Mouse (Mus musculus): ENCODE measurements around the gene Nfkb1. TPM values are rescaled to one million over a fixed set of nuclear protein-coding genes. Genes with fewer than 3 reads are reported as not detected.

The Nfkb1 gene
- total and polyA plus RNA-seq, 3 experiments = 271 to 369 (median 346) TPM

GRCm38 (mm10) chr3:135729575-135729974, 38.2 kb upstream of the Nfkb1 start:
- DNase-seq (ENCODE audit: extremely low read depth) = no peak
- Histone ChIP-seq H3K4me3 (replicated peaks in 1 of 3; ENCODE audit: low read depth in 2 of 3, low read length in 2 of 3, poor library complexity in 1 of 3) (no peak overlapping the region), H3K36me3 (replicated peaks in 1 of 2; ENCODE audit: control insufficient read depth in 1 of 2, insufficient read depth in 1 of 2, low read length in 1 of 2) (no peaks in the 10 kb centered on the region), H3K4me2 (ENCODE audit: insufficient read depth, low read depth, poor library complexity, severe bottlenecking) (no peak overlapping the region), H3K27me3 (replicated peaks) (no peaks in the 10 kb centered on the region), H3K27ac (ENCODE audit: insufficient read depth, low read depth) (no peak overlapping the region), H3K9ac (ENCODE audit: insufficient read depth, low read depth) (no peak overlapping the region), H3K79me2 (replicated peaks; ENCODE audit: control insufficient read depth, extremely low read depth, insufficient read depth, poor library complexity, severe bottlenecking) (no peaks in the 10 kb centered on the region), H3K4me1 (ENCODE audit: control insufficient read depth in 1 of 2, insufficient read depth in 2 of 2) (peaks cover 6 to 12% of the 10 kb centered on the region in 2 experiments), H3K9me3 (replicated peaks; ENCODE audit: low read length) (no peaks in the 10 kb centered on the region)
- dilution Hi-C loops (cut with MboI; ENCODE audit: extremely low pct_ligation_motif_present, extremely low pct_unique_long_range_greater_than_20kb, low sequenced_read_pairs) = no loop called here
- in situ Hi-C loops (cut with MboI; ENCODE audit: low pct_ligation_motif_present, low pct_unique_long_range_greater_than_20kb, low sequenced_read_pairs) = loop anchor here (5.0 to 10.0 kb wide), 4 partner anchors 97 to 432 kb away; no protein-coding TSS in a partner anchor
- no peak for TF ChIP-seq MAFK (IDR thresholded peaks at IDR 0.05; ENCODE audit: insufficient replicate concordance, low read length)
- no peak for TF ChIP-seq E2F4 (IDR thresholded peaks at IDR 0.05; ENCODE audit: insufficient replicate concordance, low read depth, low read length)
- TF ChIP-seq USF1 (IDR thresholded peaks at IDR 0.05; ENCODE audit: low read depth, low read length) = no peak
- no peak for TF ChIP-seq NELFE (IDR thresholded peaks at IDR 0.05; ENCODE audit: low read depth, low read length)
- TF ChIP-seq NRF1 (IDR thresholded peaks at IDR 0.05; ENCODE audit: low read depth, low read length) = no peak
- no peak for TF ChIP-seq EP300 (IDR thresholded peaks at IDR 0.05; ENCODE audit: low read length)
- no peak for TF ChIP-seq ELF1 (IDR thresholded peaks at IDR 0.05; ENCODE audit: low read depth, low read length)
- no peak for TF ChIP-seq POLR2AphosphoS2 (IDR thresholded peaks at IDR 0.05; ENCODE audit: low read depth, low read length)
- TF ChIP-seq CTCF (conservative IDR thresholded peaks at IDR 0.05 in 1 of 2, IDR thresholded peaks at IDR 0.05 in 1 of 2; ENCODE audit: low read depth in 2 of 2, low read length in 2 of 2) = no peak
- no peak for TF ChIP-seq MYC (IDR thresholded peaks at IDR 0.05; ENCODE audit: low read depth, low read length)
- TF ChIP-seq HCFC1 (IDR thresholded peaks at IDR 0.05; ENCODE audit: low read depth, low read length) = no peak
- no peak for TF ChIP-seq CHD2 (IDR thresholded peaks at IDR 0.05; ENCODE audit: low read length)
- no peak for TF ChIP-seq MAZ (IDR thresholded peaks at IDR 0.05; ENCODE audit: low read depth, low read length)
- TF ChIP-seq CHD1 (IDR thresholded peaks at IDR 0.05; ENCODE audit: low read depth, low read length) = no peak
- no peak for TF ChIP-seq USF2 (conservative IDR thresholded peaks at IDR 0.05; ENCODE audit: low read depth, low read length)
- no peak for TF ChIP-seq JUN (IDR thresholded peaks at IDR 0.05; ENCODE audit: insufficient read depth, low read depth, low read length)
- TF ChIP-seq MEF2A (IDR thresholded peaks at IDR 0.05; ENCODE audit: borderline replicate concordance, low read depth, low read length) = no peak
- TF ChIP-seq BHLHE40 (IDR thresholded peaks at IDR 0.05; ENCODE audit: low read depth, low read length) = no peak
- no peak for TF ChIP-seq MAX (IDR thresholded peaks at IDR 0.05; ENCODE audit: low read length)

- no peak overlapping the region for H3K27ac ChIP-seq (ENCODE audit: insufficient read depth, low read depth)
- dilution Hi-C loops (cut with MboI; ENCODE audit: extremely low pct_ligation_motif_present, extremely low pct_unique_long_range_greater_than_20kb, low sequenced_read_pairs) (no loop called here), in situ Hi-C loops (cut with MboI; ENCODE audit: low pct_ligation_motif_present, low pct_unique_long_range_greater_than_20kb, low sequenced_read_pairs) (loop anchor here (5.0 to 10.0 kb wide), 4 partner anchors 97 to 432 kb away; no protein-coding TSS in a partner anchor)
- H3K4me3 ChIP-seq (replicated peaks in 1 of 3; ENCODE audit: low read depth in 2 of 3, low read length in 2 of 3, poor library complexity in 1 of 3) = no peak overlapping the region
- H3K79me2 ChIP-seq (replicated peaks; ENCODE audit: control insufficient read depth, extremely low read depth, insufficient read depth, poor library complexity, severe bottlenecking) = no peaks in the 10 kb centered on the region
- no peaks in the 10 kb centered on the region for H3K27me3 ChIP-seq (replicated peaks)
- H3K4me1 ChIP-seq (ENCODE audit: control insufficient read depth in 1 of 2, insufficient read depth in 2 of 2) = peaks cover 6 to 12% of the 10 kb centered on the region in 2 experiments
- H3K9me3 ChIP-seq (replicated peaks; ENCODE audit: low read length) = no peaks in the 10 kb centered on the region
- no peak overlapping the region for H3K9ac ChIP-seq (ENCODE audit: insufficient read depth, low read depth)
- DNase-seq (ENCODE audit: extremely low read depth) = no peak
- no peaks in the 10 kb centered on the region for H3K36me3 ChIP-seq (replicated peaks in 1 of 2; ENCODE audit: control insufficient read depth in 1 of 2, insufficient read depth in 1 of 2, low read length in 1 of 2)
- TF ChIP-seq KAT2A (IDR thresholded peaks at IDR 0.05; ENCODE audit: insufficient replicate concordance, low read length) = no peak
- H3K4me2 ChIP-seq (ENCODE audit: insufficient read depth, low read depth, poor library complexity, severe bottlenecking) = no peak overlapping the region
These were observed 37.6 kb upstream of the Nfkb1 start for GRCm38 (mm10) chr3:135728900-135729299.

Data from CH12.LX (cell line).